Mouse (Mus musculus) cerebellum, adult 2 months (tissue): ENCODE data around the gene Wdr5. TPM values are rescaled to one million over a fixed set of nuclear protein-coding genes. Genes with fewer than 3 reads are reported as not detected.

Experiments
- DNase-seq, 2 experiments: peaks; one replicate each; pipeline ENCODE4 v3.0.0; 2021
- H3K27ac ChIP-seq: fragments of 200-500 bp; 2 replicates; pipeline ENCODE4 v1.5.1; 2012; ENCODE audit warnings: low read length, control low read depth, inconsistent platforms; ENCODE audit not compliant: insufficient read depth
- H3K27me3 ChIP-seq: fragments of 200-500 bp; 2 replicates; pipeline ENCODE4 v1.6.1; 2012; ENCODE audit warnings: inconsistent platforms, mild to moderate bottlenecking, low read length, moderate library complexity; ENCODE audit not compliant: control insufficient read depth, insufficient read depth
- H3K4me1 ChIP-seq: fragments of 200-500 bp; 2 replicates; pipeline ENCODE4 v1.6.1; 2011; ENCODE audit warnings: low read length; ENCODE audit not compliant: control insufficient read depth, insufficient read depth
- H3K4me3 ChIP-seq: fragments of 200-500 bp; replicated peaks from 2 replicates; pipeline ENCODE3; 2011; ENCODE audit warnings: mild to moderate bottlenecking, low read depth, low read length, control low read depth; ENCODE audit not compliant: insufficient read depth
- CTCF ChIP-seq: fragments of 200-500 bp; IDR thresholded peaks from 2 replicates; pipeline ENCODE4 v1.5.1; 2011; ENCODE audit warnings: low read depth, mild to moderate bottlenecking, control low read depth, low read length, moderate library complexity, borderline replicate concordance; ENCODE audit not compliant: insufficient read depth
- POLR2A ChIP-seq: fragments of 200-500 bp; IDR thresholded peaks from 2 replicates; pipeline ENCODE4 v1.6.1; 2011; ENCODE audit warnings: low read length, control low read depth, borderline replicate concordance; ENCODE audit not compliant: insufficient read depth
- WGBS: fragments of 180-500 bp; shearing (Covaris S2); methylation state at CpG from one replicate; pipeline ENCODE4 v1.1.7; 2018; 5-methylcytosine and 5-hydroxymethylcytosine counted together
- polyA plus RNA-seq: library from polyadenylated mRNA; depleted of rRNA; stranded (reverse); fragments of >200 nt; gene quantifications from 2 replicates; pipeline ENCODE4 v1.2.3, GENCODE M21; 2012

The Wdr5 gene
- polyA plus RNA-seq, 1 experiment, result 30.6 TPM

DNA sequence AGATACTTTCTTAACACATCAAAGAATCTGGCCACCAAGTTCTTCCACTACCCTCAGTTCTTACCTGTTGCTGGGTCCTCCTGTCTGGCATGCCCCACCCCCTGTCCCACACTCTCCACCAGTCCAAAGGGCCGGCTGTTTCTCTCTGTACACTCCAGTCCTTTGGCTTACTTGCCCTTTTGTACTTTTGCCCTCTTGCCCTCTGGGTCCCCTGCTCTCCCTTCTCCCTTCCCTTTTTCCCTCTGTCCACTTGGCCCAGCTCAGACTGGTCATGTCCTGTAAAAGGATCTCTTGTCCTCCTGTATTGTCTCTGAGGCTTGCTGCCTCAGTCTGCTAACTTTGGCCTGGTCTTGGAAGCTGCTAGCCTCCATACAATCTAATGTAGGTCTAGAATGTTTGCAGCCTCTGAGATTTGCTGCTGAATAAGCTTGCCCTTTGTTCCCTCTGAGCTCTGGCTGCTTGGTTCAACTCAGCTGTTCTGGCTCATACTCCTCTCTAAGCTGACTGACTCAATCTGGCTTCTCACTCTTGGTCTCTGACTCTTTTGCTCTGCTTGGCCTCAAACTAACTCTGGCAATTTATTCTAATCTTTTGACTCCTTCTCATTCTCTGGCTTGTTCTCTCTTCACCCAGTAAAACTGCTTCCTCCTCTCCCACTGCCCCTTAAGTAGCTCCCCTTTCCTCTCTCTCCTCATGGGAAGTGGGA lies 33.9 kb downstream of the Wdr5 start:
- no peak overlapping the region for H3K27ac ChIP-seq
- no peak overlapping the region for H3K4me3 ChIP-seq
- TF ChIP-seq POLR2A (no peak), CTCF (no peak)
- no peaks in the 10 kb centered on the region for H3K4me1 ChIP-seq
- H3K27me3 ChIP-seq, result no peaks in the 10 kb centered on the region
- no peak for DNase-seq
- WGBS, result 96% methylated on average over 1 of the region's 1 CpGs

DNA sequence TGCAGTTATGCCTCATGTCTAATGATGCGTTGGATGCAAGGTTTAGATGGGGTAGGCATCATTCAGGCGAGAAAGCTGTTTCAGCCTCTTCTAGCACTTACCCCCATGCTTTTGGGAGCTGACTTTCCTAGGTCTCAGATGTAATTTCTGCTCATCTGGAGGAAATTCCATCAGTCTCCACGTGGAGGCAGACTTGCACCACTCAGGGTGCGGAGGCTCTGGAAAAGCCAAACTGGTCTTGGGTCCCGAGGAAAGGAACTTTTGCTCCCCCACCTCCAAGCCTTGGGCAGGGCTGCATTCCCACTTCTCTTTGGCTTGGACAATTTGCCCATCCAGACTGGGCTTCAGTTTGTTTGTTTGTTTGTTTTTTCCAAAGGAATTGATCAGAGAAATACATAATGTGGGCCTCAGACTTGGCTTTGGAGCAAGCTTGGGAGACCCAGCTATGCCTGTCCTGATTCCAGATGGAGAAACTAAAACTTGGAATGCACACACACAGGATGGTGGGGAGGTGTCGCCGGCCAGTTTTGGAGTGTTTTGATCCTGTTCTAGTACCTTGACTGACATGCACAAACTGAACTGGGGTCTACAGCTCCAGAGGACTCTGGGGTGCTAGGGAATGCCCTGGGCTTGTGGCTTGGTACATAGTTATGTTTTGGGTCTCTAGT lies 37.8 kb downstream of the Wdr5 start:
- Histone ChIP-seq H3K4me3 (no peak overlapping the region), H3K4me1 (no peaks in the 10 kb centered on the region), H3K27me3 (no peaks in the 10 kb centered on the region), H3K27ac (no peak overlapping the region)
- peak; percentile 49 to 74 for DNase-seq
- TF ChIP-seq CTCF (peak; percentile 98), POLR2A (no peak)
- WGBS, result 6% methylated on average over 7 of the region's 7 CpGs

DNA sequence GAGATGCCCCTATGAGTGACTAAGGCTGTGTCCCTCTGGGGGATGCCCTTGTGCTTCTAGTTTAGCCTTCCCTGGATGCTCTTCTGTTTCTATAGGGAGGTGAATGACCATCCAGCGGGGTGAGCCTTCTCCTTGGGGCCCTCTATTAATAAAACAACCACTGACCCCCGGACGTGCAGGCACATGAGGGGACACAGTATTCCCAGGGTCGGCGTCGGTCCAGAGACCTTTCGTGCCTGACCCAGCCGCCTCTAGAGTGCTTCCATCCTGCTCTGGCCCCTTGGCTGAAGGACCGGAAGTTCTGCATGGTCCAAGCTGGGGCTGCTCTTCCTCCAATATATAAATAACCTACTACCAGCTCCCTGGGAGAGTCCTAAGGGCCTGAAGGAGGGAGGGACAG lies 39.4 kb downstream of the Wdr5 start:
- TF ChIP-seq CTCF, result no peak
- no peak for TF ChIP-seq POLR2A
- no peaks in the 10 kb centered on the region for H3K4me1 ChIP-seq
- 90% methylated on average over 9 of the region's 9 CpGs for WGBS
- no peak overlapping the region for H3K27ac ChIP-seq
- no peak overlapping the region for H3K4me3 ChIP-seq
- H3K27me3 ChIP-seq, result no peaks in the 10 kb centered on the region
- DNase-seq, result no peak

DNA sequence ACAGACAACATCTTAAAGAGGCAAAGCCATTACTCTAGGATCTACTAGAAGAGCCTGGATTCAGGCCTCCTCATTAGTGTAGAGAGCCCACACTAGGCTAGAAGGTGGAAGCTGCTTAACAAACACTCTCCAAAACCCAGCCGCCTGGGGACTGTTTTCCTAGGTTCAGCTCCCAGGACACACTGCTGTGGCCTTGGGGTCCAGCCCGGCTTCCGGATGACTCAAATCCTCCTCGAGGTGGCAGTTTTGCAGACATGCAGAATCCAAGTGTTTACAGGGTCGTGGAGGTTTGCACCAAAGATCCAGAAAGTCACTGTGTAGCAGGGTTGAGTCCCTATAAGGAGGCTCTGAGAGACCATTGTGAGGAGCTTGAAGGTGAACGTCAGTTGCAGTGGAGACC lies 42.0 kb downstream of the Wdr5 start:
- TF ChIP-seq POLR2A, result no peak
- TF ChIP-seq CTCF, result no peak
- no peak overlapping the region for H3K4me3 ChIP-seq
- H3K27me3 ChIP-seq, result no peaks in the 10 kb centered on the region
- no peak for DNase-seq
- no peaks in the 10 kb centered on the region for H3K4me1 ChIP-seq
- no peak overlapping the region for H3K27ac ChIP-seq
- whole genome bisulfite sequencing, result 90% methylated on average over 6 of the region's 6 CpGs

DNA sequence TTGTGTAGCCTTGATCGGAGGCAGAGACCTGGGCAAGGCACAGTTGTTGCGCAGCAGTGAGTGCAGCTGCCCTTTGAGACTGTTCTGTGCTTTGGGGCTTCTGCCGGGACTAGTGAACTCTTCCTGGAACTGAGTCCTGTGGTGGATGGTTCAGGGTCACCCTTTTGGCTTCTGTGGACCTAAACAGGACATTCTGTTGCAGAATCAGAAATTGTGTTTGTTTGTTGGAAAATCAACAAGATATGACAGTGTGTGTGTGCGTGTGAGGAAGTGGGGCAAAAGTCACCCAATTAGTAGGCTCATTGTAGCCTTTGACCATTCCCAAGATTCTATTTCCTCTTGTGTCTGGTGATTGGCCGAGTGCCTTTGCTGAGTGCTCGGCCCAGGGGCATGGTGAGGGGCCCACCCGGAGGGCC lies 45.8 kb downstream of the Wdr5 start:
- Histone ChIP-seq H3K4me1 (no peaks in the 10 kb centered on the region), H3K27ac (no peak overlapping the region), H3K4me3 (no peak overlapping the region), H3K27me3 (no peaks in the 10 kb centered on the region)
- no peak for DNase-seq
- 86% methylated on average over 7 of the region's 7 CpGs for WGBS
- no peak for TF ChIP-seq CTCF
- no peak for TF ChIP-seq POLR2A

DNA sequence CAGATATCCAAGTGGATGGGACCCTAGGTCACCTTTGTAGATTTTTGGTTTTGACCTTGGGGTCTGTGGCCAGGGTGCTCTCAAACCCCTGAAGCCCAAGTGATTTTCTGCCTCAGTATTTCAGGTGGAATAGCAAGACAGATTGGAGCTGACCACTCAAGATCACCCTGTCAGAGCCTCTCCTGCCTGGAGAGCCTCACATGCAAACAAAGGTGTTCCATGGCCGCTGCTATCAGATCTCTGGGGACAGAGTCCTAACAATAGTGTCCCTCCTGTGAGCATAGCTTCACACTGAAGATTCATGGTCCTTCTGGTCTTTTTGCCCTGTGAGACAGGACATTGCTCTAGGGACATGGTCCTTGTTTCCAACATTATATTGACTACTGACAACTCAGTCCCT lies 46.2 kb downstream of the Wdr5 start:
- TF ChIP-seq CTCF, result no peak
- TF ChIP-seq POLR2A, result no peak
- H3K27ac ChIP-seq, result no peak overlapping the region
- no peaks in the 10 kb centered on the region for H3K27me3 ChIP-seq
- no peak overlapping the region for H3K4me3 ChIP-seq
- no peaks in the 10 kb centered on the region for H3K4me1 ChIP-seq
- no peak for DNase-seq
- WGBS, result 83% methylated on average over 1 of the region's 1 CpGs

DNA sequence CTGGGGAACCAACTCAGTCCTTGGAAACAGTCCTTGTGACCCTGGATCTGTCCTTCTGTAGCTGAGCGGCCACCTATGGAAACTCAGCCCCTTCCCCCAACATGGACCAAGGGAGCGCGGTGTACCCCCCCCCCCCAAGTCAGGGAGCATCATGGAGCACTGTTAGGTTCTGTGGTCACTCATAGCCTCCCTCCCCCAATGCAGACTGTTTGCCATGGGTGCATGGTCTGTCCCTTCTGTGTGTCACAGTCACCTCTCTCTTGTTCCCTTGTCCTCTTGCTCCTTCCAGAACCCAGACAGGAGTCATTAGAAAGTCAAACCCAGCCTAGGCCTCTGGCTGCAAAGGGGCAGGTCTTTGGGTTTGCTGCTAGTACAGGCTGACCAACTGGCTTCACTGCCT lies 46.9 kb downstream of the Wdr5 start:
- Histone ChIP-seq H3K4me1 (no peaks in the 10 kb centered on the region), H3K4me3 (no peak overlapping the region), H3K27ac (no peak overlapping the region), H3K27me3 (no peaks in the 10 kb centered on the region)
- TF ChIP-seq POLR2A (no peak), CTCF (no peak)
- 97% methylated on average over 3 of the region's 3 CpGs for whole genome bisulfite sequencing
- no peak for DNase-seq

DNA sequence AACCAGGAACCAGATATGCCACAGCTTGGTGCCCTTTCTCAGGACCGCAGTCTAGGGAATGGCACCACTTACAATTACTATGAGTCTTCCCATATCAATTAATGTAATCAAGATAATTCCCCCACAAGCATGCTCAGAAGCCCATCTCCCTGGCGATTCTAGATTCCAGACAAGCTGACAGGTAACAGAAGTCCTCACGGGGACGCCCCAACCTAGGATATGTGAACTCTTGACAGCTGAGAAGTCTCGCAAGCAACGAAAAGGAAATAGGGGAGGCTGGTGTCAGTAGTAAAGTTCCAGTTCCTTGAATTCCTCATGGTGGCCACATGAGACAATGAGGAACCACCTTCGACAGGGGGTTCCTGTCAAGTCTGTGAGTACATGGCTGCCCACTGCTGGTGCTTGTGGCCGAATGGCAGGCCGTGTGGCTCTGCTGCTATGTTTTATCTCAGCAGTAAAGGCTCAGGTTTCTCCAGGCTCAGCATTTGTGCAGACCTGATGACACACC lies 48.7 kb downstream of the Wdr5 start:
- no peaks in the 10 kb centered on the region for H3K27me3 ChIP-seq
- no peak for TF ChIP-seq POLR2A
- no peak for TF ChIP-seq CTCF
- H3K4me1 ChIP-seq, result no peaks in the 10 kb centered on the region
- no peak overlapping the region for H3K4me3 ChIP-seq
- WGBS, result 91% methylated on average over 9 of the region's 9 CpGs
- no peak for DNase-seq
- no peak overlapping the region for H3K27ac ChIP-seq
